Mouse (Mus musculus): ENCODE measurements at regions not wholly inside any gene's neighbourhood (a gene's known extent, or its start where the extent isn't known, plus 50 kb on each side); places are given as distances from the start of the nearest gene placed in this dataset.

DNA sequence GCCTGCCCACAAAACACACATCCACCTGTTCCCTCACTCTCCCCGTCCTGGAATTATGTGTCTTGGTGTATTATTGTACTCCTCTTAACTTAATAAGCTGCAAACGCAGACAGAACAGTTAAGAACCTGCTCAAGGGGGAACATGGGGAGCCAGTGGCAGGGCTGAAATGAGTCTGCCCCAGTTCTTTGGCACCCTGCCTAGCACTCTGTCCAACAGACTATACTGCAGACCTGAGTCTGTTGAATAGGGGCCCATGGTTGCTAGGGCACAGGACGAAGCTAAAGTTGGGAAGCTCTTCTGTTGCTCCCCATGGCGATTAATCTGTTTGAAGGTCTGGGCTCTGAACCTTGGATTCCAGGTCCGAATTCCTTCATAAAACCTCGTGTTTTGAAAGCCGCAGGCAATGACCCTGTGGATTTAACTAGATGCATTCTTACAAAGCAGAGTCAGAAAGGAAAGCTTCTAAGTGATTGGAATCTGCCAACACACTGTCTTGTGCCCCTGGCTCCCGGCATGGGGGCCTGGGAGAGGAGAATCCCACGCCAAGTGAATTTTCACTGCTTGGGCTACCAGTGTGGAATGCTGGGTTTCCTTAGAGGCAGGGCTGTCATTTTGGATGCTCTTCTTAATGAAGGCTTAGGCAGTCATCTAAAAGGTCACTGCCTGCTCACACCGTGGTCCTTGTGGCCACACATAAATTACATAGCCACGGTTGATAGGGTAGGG is 479.3 kb downstream of the Nedd1 start:
- TF ChIP-seq CTCF (IDR thresholded peaks at IDR 0.05): no peak
- TF ChIP-seq EP300 (IDR thresholded peaks at IDR 0.05): no peak
- Histone ChIP-seq H3K9ac (replicated peaks; ENCODE audit: low read depth) (no peak overlapping the region), H3K4me2 (replicated peaks; ENCODE audit: low read depth, low read length) (no peak overlapping the region), H3K4me3 (ENCODE audit: low read depth, low read length) (no peak overlapping the region), H3K27ac (ENCODE audit: low read length) (no peak overlapping the region), H3K9me3 (ENCODE audit: low read length) (no peaks in the 10 kb centered on the region), H3K36me3 (ENCODE audit: insufficient read depth, low read length) (no peaks in the 10 kb centered on the region), H3K27me3 (replicated peaks; ENCODE audit: insufficient read depth, low read length) (no peaks in the 10 kb centered on the region), H3K4me1 (ENCODE audit: insufficient read depth, low read depth, low read length) (no peaks in the 10 kb centered on the region)
- 65% methylated on average over 11 of the region's 11 CpGs for WGBS
- ATAC-seq (no peak), DNase-seq (ENCODE audit: low spot score) (no peak)

GRCm38 (mm10) chr10:92237881-92238280 is 484.3 kb downstream of the Nedd1 start:
- 74% methylated on average over 5 of the region's 5 CpGs for WGBS
- DNase-seq (ENCODE audit: low spot score) (no peak), ATAC-seq (no peak)
- Histone ChIP-seq H3K9ac (replicated peaks; ENCODE audit: low read depth) (no peak overlapping the region), H3K9me3 (ENCODE audit: low read length) (no peaks in the 10 kb centered on the region), H3K36me3 (ENCODE audit: insufficient read depth, low read length) (no peaks in the 10 kb centered on the region), H3K4me3 (ENCODE audit: low read depth, low read length) (no peak overlapping the region), H3K4me2 (replicated peaks; ENCODE audit: low read depth, low read length) (no peak overlapping the region), H3K4me1 (ENCODE audit: insufficient read depth, low read depth, low read length) (no peaks in the 10 kb centered on the region), H3K27me3 (replicated peaks; ENCODE audit: insufficient read depth, low read length) (no peaks in the 10 kb centered on the region), H3K27ac (ENCODE audit: low read length) (no peak overlapping the region)
- TF ChIP-seq CTCF (IDR thresholded peaks at IDR 0.05): no peak
- TF ChIP-seq EP300 (IDR thresholded peaks at IDR 0.05): no peak

DNA sequence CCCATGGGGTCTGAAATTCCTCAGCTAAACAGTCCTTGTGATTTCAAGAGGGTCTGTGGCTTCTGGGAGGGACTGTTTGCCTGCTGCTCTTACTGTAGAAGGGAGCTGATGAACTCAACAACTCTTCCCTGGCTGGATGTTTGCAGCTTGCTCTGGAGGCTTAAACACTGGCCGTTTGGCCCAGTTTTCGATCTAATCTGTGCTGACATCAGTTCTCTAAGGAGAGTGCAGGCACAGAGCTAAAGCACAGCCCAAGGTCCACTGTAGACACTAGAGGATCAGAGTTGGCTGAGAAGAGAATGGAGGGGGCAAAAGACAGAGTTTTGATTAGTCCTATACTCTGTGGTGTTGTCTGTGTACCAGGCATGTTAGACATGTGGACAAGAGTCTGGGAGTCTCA is 490.1 kb downstream of the Nedd1 start:
- TF ChIP-seq EP300 (IDR thresholded peaks at IDR 0.05): no peak
- no peak for TF ChIP-seq CTCF (IDR thresholded peaks at IDR 0.05)
- Histone ChIP-seq H3K4me3 (ENCODE audit: low read depth, low read length) (no peak overlapping the region), H3K9me3 (ENCODE audit: low read length) (no peaks in the 10 kb centered on the region), H3K4me2 (replicated peaks; ENCODE audit: low read depth, low read length) (no peak overlapping the region), H3K4me1 (ENCODE audit: insufficient read depth, low read depth, low read length) (no peaks in the 10 kb centered on the region), H3K9ac (replicated peaks; ENCODE audit: low read depth) (no peak overlapping the region), H3K27ac (ENCODE audit: low read length) (no peak overlapping the region), H3K27me3 (replicated peaks; ENCODE audit: insufficient read depth, low read length) (no peaks in the 10 kb centered on the region), H3K36me3 (ENCODE audit: insufficient read depth, low read length) (no peaks in the 10 kb centered on the region)
- ATAC-seq: no peak
- DNase-seq (ENCODE audit: low spot score): no peak
- WGBS: 29% methylated on average over 2 of the region's 2 CpGs

GRCm38 (mm10) chr10:92225818-92226217 is 496.4 kb downstream of the Nedd1 start:
- H3K4me1 ChIP-seq (ENCODE audit: insufficient read depth, low read depth, low read length): no peaks in the 10 kb centered on the region
- no peaks in the 10 kb centered on the region for H3K27me3 ChIP-seq (replicated peaks; ENCODE audit: insufficient read depth, low read length)
- H3K4me2 ChIP-seq (replicated peaks; ENCODE audit: low read depth, low read length): no peak overlapping the region
- DNase-seq (ENCODE audit: low spot score) (no peak), ATAC-seq (no peak)
- H3K36me3 ChIP-seq (ENCODE audit: insufficient read depth, low read length): no peaks in the 10 kb centered on the region
- TF ChIP-seq EP300 (IDR thresholded peaks at IDR 0.05): no peak
- TF ChIP-seq CTCF (IDR thresholded peaks at IDR 0.05): 0 out of 2 replicates have a peak, but pooled peaks have one; percentile 16
- no peaks in the 10 kb centered on the region for H3K9me3 ChIP-seq (ENCODE audit: low read length)
- H3K4me3 ChIP-seq (ENCODE audit: low read depth, low read length): no peak overlapping the region
- no peak overlapping the region for H3K27ac ChIP-seq (ENCODE audit: low read length)
- 74% methylated on average over 4 of the region's 4 CpGs for WGBS
- no peak overlapping the region for H3K9ac ChIP-seq (replicated peaks; ENCODE audit: low read depth)

GRCm38 (mm10) chr10:92225071-92225470 is 497.1 kb downstream of the Nedd1 start:
- ATAC-seq (no peak), DNase-seq (ENCODE audit: low spot score) (no peak)
- H3K9ac ChIP-seq (replicated peaks; ENCODE audit: low read depth): no peak overlapping the region
- WGBS: 78% methylated on average over 7 of the region's 7 CpGs
- no peaks in the 10 kb centered on the region for H3K27me3 ChIP-seq (replicated peaks; ENCODE audit: insufficient read depth, low read length)
- H3K4me2 ChIP-seq (replicated peaks; ENCODE audit: low read depth, low read length): no peak overlapping the region
- no peaks in the 10 kb centered on the region for H3K36me3 ChIP-seq (ENCODE audit: insufficient read depth, low read length)
- no peaks in the 10 kb centered on the region for H3K4me1 ChIP-seq (ENCODE audit: insufficient read depth, low read depth, low read length)
- no peaks in the 10 kb centered on the region for H3K9me3 ChIP-seq (ENCODE audit: low read length)
- no peak overlapping the region for H3K4me3 ChIP-seq (ENCODE audit: low read depth, low read length)
- H3K27ac ChIP-seq (ENCODE audit: low read length): no peak overlapping the region
- TF ChIP-seq EP300 (IDR thresholded peaks at IDR 0.05) (no peak), CTCF (IDR thresholded peaks at IDR 0.05) (no peak)

GRCm38 (mm10) chr10:92219310-92219709 is 502.9 kb downstream of the Nedd1 start:
- peak; percentile 25; the same call in 1 of the 2 replicates for ATAC-seq
- peak; percentile 24 for DNase-seq (ENCODE audit: low spot score)
- 34% methylated on average over 3 of the region's 3 CpGs for WGBS

More at GRCm38 (mm10) chr10:92219310-92219709, 502.9 kb downstream of the Nedd1 start:
- TF ChIP-seq EP300 (IDR thresholded peaks at IDR 0.05) (no peak), CTCF (IDR thresholded peaks at IDR 0.05) (no peak)
- Histone ChIP-seq H3K9ac (replicated peaks; ENCODE audit: low read depth) (no peak overlapping the region), H3K27me3 (replicated peaks; ENCODE audit: insufficient read depth, low read length) (no peaks in the 10 kb centered on the region), H3K4me1 (ENCODE audit: insufficient read depth, low read depth, low read length) (no peaks in the 10 kb centered on the region), H3K4me2 (replicated peaks; ENCODE audit: low read depth, low read length) (no peak overlapping the region), H3K36me3 (ENCODE audit: insufficient read depth, low read length) (no peaks in the 10 kb centered on the region), H3K27ac (ENCODE audit: low read length) (no peak overlapping the region), H3K4me3 (ENCODE audit: low read depth, low read length) (no peak overlapping the region), H3K9me3 (ENCODE audit: low read length) (no peaks in the 10 kb centered on the region)
